Mouse (Mus musculus): Measurements from ENCODE around the gene Mfsd4a. TPM values are rescaled to one million over a fixed set of nuclear protein-coding genes. Genes with fewer than 3 reads are reported as not detected.

Mfsd4a gene
- polyA plus RNA-seq (2014; fragmentation: Illumina TruSeq; extraction: RNeasy Lipid Tissue Mini Kit (QIAGEN cat#74804); ENCODE audit: low read depth, low replicate concordance), result 189 TPM

GRCm38 (mm10) chr1:132067261-132068255 is at the start of gene Mfsd4a:
Mfsd4a (minus strand) TSS chr1:132068062.

DNA sequence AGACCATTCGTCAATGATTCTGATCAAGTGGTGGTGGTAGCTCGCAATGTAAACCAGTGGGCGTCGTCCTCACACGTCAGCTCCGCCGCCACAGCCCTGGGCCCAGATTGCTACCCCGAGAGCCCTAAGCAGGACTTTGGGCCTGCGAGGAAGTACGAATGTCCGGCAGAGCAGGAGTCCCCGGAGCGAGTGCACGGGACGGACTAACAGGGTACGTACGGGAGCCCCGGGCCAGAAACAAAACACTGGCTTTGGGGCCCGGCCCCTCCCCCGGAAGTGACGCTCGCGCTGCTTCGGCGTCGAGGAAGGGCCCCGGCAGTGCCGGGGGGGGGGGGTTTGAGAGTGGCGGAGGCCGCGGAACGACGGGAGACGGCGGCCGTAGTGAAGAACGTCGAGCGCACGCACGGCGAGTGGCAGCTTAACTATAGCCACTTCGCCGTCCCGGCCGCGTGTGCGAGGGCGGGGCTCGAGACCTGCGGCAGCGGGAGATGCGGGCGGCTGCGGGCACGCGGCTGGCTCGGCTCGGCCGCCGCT is 60.5 kb downstream of the Mfsd4a start, which contains the start of gene Elk4:
Elk4 (plus strand) TSS at position 326 of the 534 bp plus-strand sequence.

Other genes with a start within 250 kb of the Mfsd4a start
- 6.1 TPM for gene Slc41a1, start 240.6 kb downstream of the Mfsd4a start, polyA plus RNA-seq (2014; fragmentation: Illumina TruSeq; extraction: RNeasy Lipid Tissue Mini Kit (QIAGEN cat#74804); ENCODE audit: low read depth, low replicate concordance)
- 7.1 TPM for gene Rab29, start 200.8 kb downstream of the Mfsd4a start, polyA plus RNA-seq (2014; fragmentation: Illumina TruSeq; extraction: RNeasy Lipid Tissue Mini Kit (QIAGEN cat#74804); ENCODE audit: low read depth, low replicate concordance)
- 116 TPM for gene Nucks1, start 157.5 kb downstream of the Mfsd4a start, polyA plus RNA-seq (2014; fragmentation: Illumina TruSeq; extraction: RNeasy Lipid Tissue Mini Kit (QIAGEN cat#74804); ENCODE audit: low read depth, low replicate concordance)
- gene Slc45a3, start 105.1 kb downstream of the Mfsd4a start, polyA plus RNA-seq (2014; fragmentation: Illumina TruSeq; extraction: RNeasy Lipid Tissue Mini Kit (QIAGEN cat#74804); ENCODE audit: low read depth, low replicate concordance), result 4.8 TPM
- gene Elk4, start 60.5 kb downstream of the Mfsd4a start, polyA plus RNA-seq (2014; fragmentation: Illumina TruSeq; extraction: RNeasy Lipid Tissue Mini Kit (QIAGEN cat#74804); ENCODE audit: low read depth, low replicate concordance), result 54.0 TPM
- gene Cdk18, start 71.6 kb upstream of the Mfsd4a start, polyA plus RNA-seq (2014; fragmentation: Illumina TruSeq; extraction: RNeasy Lipid Tissue Mini Kit (QIAGEN cat#74804); ENCODE audit: low read depth, low replicate concordance), result 1.2 TPM
- gene Lemd1, start 123.4 kb upstream of the Mfsd4a start, polyA plus RNA-seq (2014; fragmentation: Illumina TruSeq; extraction: RNeasy Lipid Tissue Mini Kit (QIAGEN cat#74804); ENCODE audit: low read depth, low replicate concordance), result not detected
- not detected for gene AC124108.1, start 123.4 kb upstream of the Mfsd4a start, polyA plus RNA-seq (2014; fragmentation: Illumina TruSeq; extraction: RNeasy Lipid Tissue Mini Kit (QIAGEN cat#74804); ENCODE audit: low read depth, low replicate concordance)
- gene Gm10188, start 161.7 kb upstream of the Mfsd4a start, polyA plus RNA-seq (2014; fragmentation: Illumina TruSeq; extraction: RNeasy Lipid Tissue Mini Kit (QIAGEN cat#74804); ENCODE audit: low read depth, low replicate concordance), result not detected
- gene Klhdc8a, start 230.6 kb upstream of the Mfsd4a start, polyA plus RNA-seq (2014; fragmentation: Illumina TruSeq; extraction: RNeasy Lipid Tissue Mini Kit (QIAGEN cat#74804); ENCODE audit: low read depth, low replicate concordance), result 0.47 TPM
- 20.2 TPM for gene Nuak2, start 248.1 kb upstream of the Mfsd4a start, polyA plus RNA-seq (2014; fragmentation: Illumina TruSeq; extraction: RNeasy Lipid Tissue Mini Kit (QIAGEN cat#74804); ENCODE audit: low read depth, low replicate concordance)

Data from sigmoid colon, adult 10 weeks (tissue).